Mouse (Mus musculus) forebrain, embryonic 14.5 days (tissue): ENCODE measurements at regions not wholly inside any gene's neighbourhood (a gene's known extent, or its start where the extent isn't known, plus 50 kb on each side); places are given as distances from the start of the nearest gene placed in this dataset.

Experiments used
- ATAC-seq: fragments of 200-750 bp; cut with Nextera tagmentation; 2 replicates; pipeline ENCODE4 v1.8.0; 2017; ENCODE audit warnings: mild to moderate bottlenecking, moderate library complexity
- DNase-seq: peaks from one replicate; pipeline ENCODE4 v3.0.0-alpha.2; 2015; ENCODE audit warnings: low spot score
- H3K27ac ChIP-seq: fragments of 300-500 bp; sonication (generic); 2 replicates; pipeline ENCODE4 v1.5.1; 2014; ENCODE audit warnings: low read depth, mild to moderate bottlenecking, control low read depth, low read length, moderate library complexity
- H3K27me3 ChIP-seq: fragments of 300-500 bp; sonication (generic); replicated peaks from 2 replicates; pipeline ENCODE4 v1.6.1; 2014; ENCODE audit warnings: low read length, control low read depth, mixed read lengths; ENCODE audit not compliant: control insufficient read depth, insufficient read depth
- H3K36me3 ChIP-seq: fragments of 300-500 bp; sonication (generic); 2 replicates; pipeline ENCODE4 v1.6.1; 2014; ENCODE audit warnings: low read length, control low read depth; ENCODE audit not compliant: control insufficient read depth, insufficient read depth
- H3K4me1 ChIP-seq: fragments of 300-500 bp; sonication (generic); 2 replicates; pipeline ENCODE4 v1.6.1; 2014; ENCODE audit warnings: antibody characterized with exemption, low read length, control low read depth; ENCODE audit not compliant: control insufficient read depth, insufficient read depth
- H3K4me2 ChIP-seq: fragments of 300-500 bp; sonication (generic); 2 replicates; pipeline ENCODE4 v1.6.1; 2014; ENCODE audit warnings: mild to moderate bottlenecking, control low read depth, low read length
- H3K4me3 ChIP-seq: fragments of 300-500 bp; sonication (generic); 2 replicates; pipeline ENCODE4 v1.5.1; 2014; ENCODE audit warnings: low read depth, low read length, control low read depth
- H3K9ac ChIP-seq: fragments of 300-500 bp; sonication (generic); 2 replicates; pipeline ENCODE4 v1.6.1; 2014; ENCODE audit warnings: mild to moderate bottlenecking, low read length, control low read depth, moderate library complexity
- H3K9me3 ChIP-seq: fragments of 300-500 bp; sonication (generic); replicated peaks from 2 replicates; pipeline ENCODE4 v1.6.1; 2016; ENCODE audit warnings: low read length, control low read depth, mixed read lengths; ENCODE audit not compliant: control insufficient read depth
- WGBS: fragments of 180-500 bp; shearing (Covaris S2); extraction: QIAGEN DNeasy Blood & Tissue Kit; methylation state at CpG from one replicate; pipeline ENCODE4 v1.1.7; 2014; 5-methylcytosine and 5-hydroxymethylcytosine counted together

DNA sequence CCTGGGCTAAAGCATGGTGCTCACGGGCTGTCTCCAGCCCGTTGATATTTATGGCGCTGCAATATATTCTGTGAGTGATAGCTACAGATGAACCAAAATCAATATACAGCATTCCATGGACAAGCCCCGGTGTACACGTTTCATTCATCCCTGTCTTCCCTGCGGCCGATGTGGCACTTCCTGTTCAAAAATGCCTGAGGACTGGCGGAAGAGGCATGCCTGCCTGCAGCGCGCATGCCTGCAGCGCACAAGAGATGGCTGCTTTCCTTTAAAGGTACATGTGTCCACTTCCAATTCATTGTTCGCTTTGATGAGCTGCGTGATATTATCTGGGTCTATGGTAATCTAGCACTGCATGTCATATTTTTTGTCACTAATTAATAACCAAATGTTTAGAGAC lies 527.6 kb downstream of the Rnf144b start:
- no peak for DNase-seq

DNA sequence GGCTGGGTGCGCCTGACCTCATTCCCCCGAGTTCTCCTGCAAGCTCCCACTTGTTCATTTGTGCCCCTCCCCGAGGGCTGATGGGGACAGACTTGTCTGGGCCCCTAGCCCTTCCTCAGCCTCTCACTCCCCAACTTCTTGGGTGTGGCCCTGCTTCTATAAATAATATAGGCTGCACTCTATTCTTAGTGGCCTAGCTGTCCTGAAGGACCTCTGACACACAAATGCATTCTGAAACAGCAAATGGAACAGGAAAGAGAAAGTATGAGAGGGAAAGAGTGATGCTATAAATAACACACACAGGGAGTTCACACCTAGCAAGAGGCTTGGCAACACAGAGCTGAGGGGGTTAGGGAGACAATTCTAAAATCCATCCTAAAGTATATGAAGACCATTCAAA lies 544.0 kb downstream of the Rnf144b start:
- 65% methylated on average over 3 of the region's 3 CpGs for WGBS
- H3K27ac ChIP-seq, result peak overlapping the region; percentile 34; the same call in 1 of the 2 replicates
- no peak overlapping the region for H3K4me3 ChIP-seq
- H3K36me3 ChIP-seq, result no peaks in the 10 kb centered on the region
- peaks cover 14% of the 10 kb centered on the region; the same call in 1 of the 2 replicates for H3K4me1 ChIP-seq
- H3K9me3 ChIP-seq, result no peaks in the 10 kb centered on the region
- no peak overlapping the region for H3K4me2 ChIP-seq
- no peak overlapping the region for H3K9ac ChIP-seq
- no peaks in the 10 kb centered on the region for H3K27me3 ChIP-seq
- DNase-seq, result no peak
- no peak for ATAC-seq

More for the DNA sequence above, 527.6 kb downstream of the Rnf144b start:
- no peak overlapping the region for H3K4me2 ChIP-seq
- no peak overlapping the region for H3K27ac ChIP-seq
- no peaks in the 10 kb centered on the region for H3K9me3 ChIP-seq
- 0 out of 2 replicates have a peak, but pooled peaks cover 2% of the 10 kb centered on the region for H3K4me1 ChIP-seq
- H3K27me3 ChIP-seq, result no peaks in the 10 kb centered on the region
- 93% methylated on average over 13 of the region's 13 CpGs for WGBS
- no peak overlapping the region for H3K9ac ChIP-seq
- H3K4me3 ChIP-seq, result no peak overlapping the region
- no peak for ATAC-seq
- H3K36me3 ChIP-seq, result no peaks in the 10 kb centered on the region

DNA sequence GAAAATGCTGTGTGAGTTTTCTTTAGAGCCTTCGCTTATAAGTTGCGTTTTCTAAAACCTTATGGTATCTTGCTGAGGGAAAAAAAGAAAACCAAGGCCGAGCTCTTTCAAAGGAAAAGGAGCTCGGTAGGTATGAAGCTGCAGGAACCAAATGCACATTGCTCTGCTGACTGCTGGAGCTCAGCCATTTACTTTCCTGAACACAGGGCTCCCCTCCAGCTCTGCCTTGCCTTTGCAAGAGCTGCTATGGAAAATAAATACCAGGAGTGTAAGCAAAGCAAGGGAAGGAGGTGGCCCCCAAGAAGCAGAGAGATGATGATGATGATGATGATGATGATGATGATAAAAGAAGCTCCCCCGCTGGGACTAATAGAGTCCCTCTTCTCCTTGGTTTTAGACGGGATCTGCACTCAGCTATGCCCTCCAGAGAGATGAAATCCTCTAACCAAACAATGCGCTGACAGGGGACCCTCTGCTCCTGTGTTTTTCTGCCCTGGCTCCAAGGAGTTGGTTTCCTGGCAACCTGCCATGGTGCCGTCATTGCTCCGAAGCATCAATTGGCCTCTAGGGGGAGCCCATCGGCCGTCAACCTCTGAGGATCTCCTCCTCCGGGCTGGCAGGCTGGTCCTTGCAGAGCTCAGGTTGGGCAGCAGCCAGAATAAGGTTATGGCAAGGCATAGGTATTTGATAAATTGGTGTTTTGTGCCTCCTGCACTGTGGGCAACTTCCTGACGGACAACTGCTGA lies 544.7 kb downstream of the Rnf144b start:
- peak; percentile 89 for ATAC-seq
- peak; percentile 97 for DNase-seq
- WGBS, result 17% methylated on average over 13 of the region's 13 CpGs

DNA sequence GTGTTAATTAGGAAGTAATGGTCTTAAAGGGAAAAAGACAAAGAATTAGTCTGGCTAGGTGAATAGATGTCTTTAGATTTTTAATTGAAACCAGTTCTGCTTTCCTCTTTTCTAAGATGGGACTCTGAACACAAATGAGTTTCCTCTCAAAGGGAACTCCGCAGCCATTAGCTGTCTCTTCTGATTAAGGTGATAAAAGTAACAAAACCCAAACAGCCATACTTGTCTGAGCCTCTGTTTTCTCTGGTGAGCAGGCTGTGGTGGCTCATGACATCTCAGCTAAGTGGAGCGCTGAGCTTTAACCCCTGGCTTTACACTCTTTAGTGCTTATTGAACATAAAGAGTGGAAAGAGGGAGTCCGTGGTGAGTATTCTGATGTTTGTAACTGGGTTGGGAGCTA lies 565.7 kb downstream of the Rnf144b start:
- H3K36me3 ChIP-seq, result no peaks in the 10 kb centered on the region
- WGBS, result 50% methylated on average over 3 of the region's 3 CpGs
- no peak overlapping the region for H3K4me2 ChIP-seq
- H3K27ac ChIP-seq, result no peak overlapping the region
- ATAC-seq, result no peak
- no peaks in the 10 kb centered on the region for H3K27me3 ChIP-seq
- DNase-seq, result no peak
- H3K9ac ChIP-seq, result no peak overlapping the region
- H3K9me3 ChIP-seq, result no peaks in the 10 kb centered on the region
- H3K4me1 ChIP-seq, result no peaks in the 10 kb centered on the region
- H3K4me3 ChIP-seq, result no peak overlapping the region

More for the DNA sequence above, 544.7 kb downstream of the Rnf144b start:
- H3K27ac ChIP-seq, result peak overlapping the region; percentile 31; the same call in 1 of the 2 replicates
- no peaks in the 10 kb centered on the region for H3K36me3 ChIP-seq
- peak overlapping the region; percentile 15; the same call in 1 of the 2 replicates for H3K4me2 ChIP-seq
- no peak overlapping the region for H3K9ac ChIP-seq
- H3K27me3 ChIP-seq, result no peaks in the 10 kb centered on the region
- no peaks in the 10 kb centered on the region for H3K9me3 ChIP-seq
- peaks cover 14% of the 10 kb centered on the region; the same call in 1 of the 2 replicates for H3K4me1 ChIP-seq
- no peak overlapping the region for H3K4me3 ChIP-seq

DNA sequence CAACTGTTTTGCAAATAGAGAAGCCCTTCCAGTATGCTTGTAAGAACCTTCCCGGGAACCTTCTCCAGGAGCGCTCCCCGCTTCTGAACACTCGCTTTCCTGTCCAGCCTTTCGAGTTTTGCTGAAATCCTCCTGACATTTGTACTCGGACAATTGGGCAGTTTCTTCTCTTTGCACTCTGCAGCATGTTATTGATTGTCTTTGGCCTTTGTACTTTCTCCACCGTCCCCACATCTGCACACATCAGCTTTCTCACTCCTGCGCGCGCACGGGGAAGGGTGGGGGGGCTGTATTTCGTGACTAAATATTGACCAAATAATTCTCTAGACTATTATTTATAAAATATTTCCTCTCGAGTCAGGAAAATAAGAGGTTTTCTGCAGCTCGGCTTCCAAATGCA lies 567.2 kb upstream of the Id4 start:
- H3K36me3 ChIP-seq, result no peaks in the 10 kb centered on the region
- 92% methylated on average over 14 of the region's 14 CpGs for WGBS
- ATAC-seq (no peak), DNase-seq (no peak)
- no peaks in the 10 kb centered on the region for H3K4me1 ChIP-seq
- no peaks in the 10 kb centered on the region for H3K9me3 ChIP-seq
- no peak overlapping the region for H3K27ac ChIP-seq
- H3K27me3 ChIP-seq, result no peaks in the 10 kb centered on the region
- H3K4me3 ChIP-seq, result no peak overlapping the region
- H3K9ac ChIP-seq, result no peak overlapping the region
- H3K4me2 ChIP-seq, result no peak overlapping the region

DNA sequence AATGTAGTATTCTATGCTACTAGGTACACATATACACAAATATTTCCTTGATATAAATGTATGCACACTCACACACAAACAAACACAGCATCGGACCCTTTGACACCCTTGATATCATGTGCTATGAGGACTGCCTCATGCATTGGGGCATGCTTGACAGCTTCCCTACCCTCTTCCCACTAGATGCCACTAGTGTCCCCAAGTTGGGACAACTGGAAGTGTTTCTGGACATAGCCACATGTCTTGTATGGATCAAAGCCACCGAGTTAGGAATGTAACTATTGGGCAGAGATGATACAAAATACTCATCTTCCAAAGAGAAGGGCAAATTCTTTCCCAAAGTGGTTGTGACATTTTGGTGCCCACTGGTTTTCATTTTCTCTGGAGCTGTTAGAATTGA lies 565.2 kb upstream of the Id4 start:
- ATAC-seq (no peak), DNase-seq (no peak)

DNA sequence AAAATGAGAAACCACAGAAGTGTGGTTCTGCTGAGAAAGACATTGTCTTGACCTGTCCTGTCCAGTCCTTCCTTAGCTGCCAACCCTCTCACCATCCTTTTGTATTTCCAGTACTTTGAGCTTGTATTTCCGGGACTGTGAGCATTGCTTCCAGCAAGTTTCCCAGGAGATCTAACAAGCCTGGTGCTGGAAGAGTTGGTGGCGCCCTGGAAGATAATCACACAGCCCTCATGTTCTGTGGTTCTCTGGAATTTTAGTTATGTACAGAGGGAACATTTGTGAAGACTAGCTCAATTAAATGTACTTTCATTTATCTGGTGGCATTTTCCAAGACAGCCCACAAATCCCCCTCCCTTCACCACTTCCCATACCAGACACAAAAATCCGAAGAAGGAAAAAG lies 560.5 kb upstream of the Id4 start:
- Histone ChIP-seq H3K27me3 (no peaks in the 10 kb centered on the region), H3K9me3 (no peaks in the 10 kb centered on the region), H3K4me1 (no peaks in the 10 kb centered on the region), H3K4me2 (no peak overlapping the region), H3K36me3 (no peaks in the 10 kb centered on the region), H3K27ac (no peak overlapping the region), H3K4me3 (no peak overlapping the region), H3K9ac (no peak overlapping the region)
- 68% methylated on average over 3 of the region's 3 CpGs for WGBS
- DNase-seq, result no peak
- ATAC-seq, result no peak

More for the DNA sequence above, 565.2 kb upstream of the Id4 start:
- Histone ChIP-seq H3K4me3 (no peak overlapping the region), H3K4me2 (no peak overlapping the region), H3K27ac (no peak overlapping the region), H3K9me3 (no peaks in the 10 kb centered on the region), H3K4me1 (no peaks in the 10 kb centered on the region), H3K9ac (no peak overlapping the region), H3K36me3 (no peaks in the 10 kb centered on the region), H3K27me3 (no peaks in the 10 kb centered on the region)
- WGBS, result 93% methylated on average over 2 of the region's 2 CpGs

DNA sequence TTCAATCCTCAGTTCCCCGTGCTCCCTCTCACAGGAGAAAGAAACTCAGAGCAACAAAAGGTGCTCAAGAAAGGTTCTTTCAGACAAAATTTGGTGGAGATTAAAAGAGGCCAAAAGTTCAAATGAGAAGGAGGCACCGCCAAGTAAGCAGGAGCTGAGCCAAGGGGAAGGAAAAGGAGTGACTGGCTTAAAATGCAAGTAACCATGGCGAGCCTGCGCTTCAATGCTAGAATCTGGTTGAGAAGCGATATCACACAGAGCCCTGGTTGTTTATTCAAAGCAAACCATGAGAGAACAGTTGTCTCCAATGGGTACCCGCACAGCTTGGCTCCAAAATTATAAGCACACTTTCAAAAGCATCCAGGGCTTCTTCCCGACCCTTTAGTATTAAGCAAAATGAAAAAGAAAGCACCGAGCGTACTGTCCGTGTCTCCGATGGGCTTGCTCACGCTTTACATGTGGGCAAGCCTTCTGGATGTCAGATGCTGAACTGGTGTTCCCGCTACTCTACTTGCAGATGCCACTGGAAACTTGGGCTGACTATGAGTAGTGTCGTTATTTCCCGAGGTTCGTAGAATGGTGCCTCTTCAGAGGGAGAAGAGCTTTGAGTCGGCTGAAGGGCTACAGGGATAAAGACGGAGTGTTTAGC lies 552.9 kb upstream of the Id4 start:
- no peaks in the 10 kb centered on the region for H3K36me3 ChIP-seq
- no peaks in the 10 kb centered on the region for H3K27me3 ChIP-seq
- WGBS, result 45% methylated on average over 18 of the region's 18 CpGs
- 0 out of 2 replicates have a peak overlapping the region, but pooled peaks have one; percentile 14 for H3K4me2 ChIP-seq
- H3K4me3 ChIP-seq, result no peak overlapping the region
- no peak overlapping the region for H3K9ac ChIP-seq
- peak; percentile 32; the same call in 1 of the 2 replicates for ATAC-seq
- DNase-seq, result peak; percentile 80
- H3K27ac ChIP-seq, result no peak overlapping the region
- H3K9me3 ChIP-seq, result no peaks in the 10 kb centered on the region
- H3K4me1 ChIP-seq, result peaks cover 2% of the 10 kb centered on the region

DNA sequence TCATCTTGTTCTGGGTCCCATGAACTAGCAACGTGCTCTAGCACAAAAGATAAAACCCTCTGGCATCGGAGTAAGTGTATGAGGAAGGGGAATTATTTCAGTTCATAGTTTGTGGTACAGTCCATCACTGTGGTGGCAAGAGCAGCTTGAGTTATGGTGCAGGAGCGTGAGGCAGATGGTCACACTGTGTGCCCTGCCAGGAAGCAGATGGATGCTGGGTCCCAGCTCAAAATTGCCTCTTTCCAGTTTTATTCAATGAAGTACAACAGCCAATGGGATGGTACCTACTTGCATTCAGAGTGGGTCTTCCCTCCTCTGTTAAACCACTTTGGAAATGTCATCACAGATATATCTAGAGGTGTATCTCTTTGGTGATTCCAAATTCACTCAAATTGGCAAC lies 551.7 kb upstream of the Id4 start:
- Histone ChIP-seq H3K4me2 (no peak overlapping the region), H3K9me3 (no peaks in the 10 kb centered on the region), H3K4me1 (peaks cover 2% of the 10 kb centered on the region), H3K4me3 (no peak overlapping the region), H3K27me3 (no peaks in the 10 kb centered on the region), H3K36me3 (no peaks in the 10 kb centered on the region), H3K27ac (no peak overlapping the region), H3K9ac (no peak overlapping the region)
- DNase-seq (peak; percentile 9), ATAC-seq (no peak)
- WGBS, result 87% methylated on average over 3 of the region's 3 CpGs
